Mouse (Mus musculus) myocyte (in vitro differentiated cells): ENCODE measurements around the gene Ufl1.
"Not testable (repeated sequence)": the region's sequence is repeated elsewhere in the genome, so short reads cannot be mapped to it uniquely, and the experiment has no call there.

Experiments
- E2F4 ChIP-seq: IDR thresholded peaks from one replicate; pipeline ENCODE4 v1.6.1; 2011; ENCODE audit warnings: mild to moderate bottlenecking, control low read depth, moderate library complexity; ENCODE audit not compliant: insufficient read depth
- MAX ChIP-seq: IDR thresholded peaks from one replicate; pipeline ENCODE4 v1.6.1; 2011; ENCODE audit warnings: low read depth, mild to moderate bottlenecking, control low read depth
- MYOG ChIP-seq, 3 experiments: IDR thresholded peaks; one replicate each; pipeline ENCODE4 v1.6.1; 2011; ENCODE audit warnings: control low read depth in 2 of 3, low read depth in 2 of 3, mild to moderate bottlenecking in 2 of 3; ENCODE audit not compliant: insufficient read length in 2 of 3, control insufficient read depth in 1 of 3, insufficient read depth in 1 of 3
- POLR2A ChIP-seq: IDR thresholded peaks from one replicate; pipeline ENCODE4 v1.6.1; 2011; ENCODE audit warnings: low read depth, mild to moderate bottlenecking, control low read depth, moderate library complexity; ENCODE audit not compliant: insufficient read length
- POLR2AphosphoS2 ChIP-seq: IDR thresholded peaks from one replicate; pipeline ENCODE4 v1.6.1; 2011; ENCODE audit warnings: low read depth, control low read depth; ENCODE audit not compliant: insufficient read length
- TCF12 ChIP-seq: IDR thresholded peaks from one replicate; pipeline ENCODE4 v1.6.1; 2011; ENCODE audit warnings: mild to moderate bottlenecking, control low read depth; ENCODE audit not compliant: poor library complexity, insufficient read depth, severe bottlenecking
- TCF3 ChIP-seq: IDR thresholded peaks from one replicate; pipeline ENCODE4 v1.6.1; 2011; ENCODE audit warnings: low read depth, control low read depth; ENCODE audit not compliant: insufficient read length

DNA sequence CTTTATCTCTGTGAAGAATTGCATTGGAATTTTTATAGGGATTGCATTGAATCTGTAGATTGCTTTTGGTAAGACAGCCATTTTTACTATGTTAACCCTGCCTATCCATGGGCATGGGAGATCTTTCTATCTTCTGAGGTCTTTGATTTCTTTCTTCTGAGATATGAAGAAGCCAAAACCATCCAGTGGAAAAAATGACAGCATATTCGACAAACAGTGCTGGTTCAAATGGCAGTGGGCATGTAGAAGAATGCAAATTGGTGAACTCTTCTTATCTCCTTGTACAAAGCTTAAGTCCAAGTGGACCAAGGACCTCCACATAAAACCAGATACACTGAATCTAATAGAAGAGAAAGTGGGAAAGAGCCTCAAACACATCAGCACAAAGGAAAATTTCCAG, 3.4 kb upstream of the Ufl1 start:
- TF ChIP-seq POLR2A; MAX; TCF3; MYOG (IDR thresholded peaks at IDR 0.05; ENCODE audit: control insufficient read depth in 1 of 3, insufficient read depth in 1 of 3, insufficient read length in 2 of 3, low read depth in 2 of 3); E2F4; POLR2AphosphoS2; TCF12: not testable (repeated sequence)
